Mouse (Mus musculus): ENCODE results near the gene Hyal2. TPM values are rescaled to one million over a fixed set of nuclear protein-coding genes. Genes with fewer than 3 reads are reported as not detected.
A peak's percentile ranks its signal among the peaks of the same experiment; 100 is the strongest.
"Not testable (repeated sequence)": the region's sequence is repeated elsewhere in the genome, so short reads cannot be mapped to it uniquely, and the experiment has no call there.

Hyal2 gene
- polyA plus RNA-seq, 1 experiment from 2014 or later: 65.8 TPM

GRCm38 (mm10) chr9:107556346-107556745, 11.4 kb upstream of the Hyal2 start:
- no peak for ATAC-seq (ENCODE audit: low FRiP score, low read depth)
- Histone ChIP-seq H3K4me2 (peak overlapping the region; percentile 87), H3K9ac (no peak overlapping the region), H3K4me3 (peak overlapping the region; percentile 52), H3K4me1 (replicated peaks) (peaks cover 35% of the 10 kb centered on the region), H3K36me3 (peaks cover 40% of the 10 kb centered on the region), H3K27ac (replicated peaks) (no peak overlapping the region), H3K27me3 (peaks cover 18% of the 10 kb centered on the region), H3K9me3 (no peaks in the 10 kb centered on the region)
- WGBS: 77% methylated on average over 3 of the region's 3 CpGs

GRCm38 (mm10) chr9:107563029-107563581, 4.6 kb upstream of the Hyal2 start, which contains the start of gene Tusc2:
Tusc2 (plus strand) TSS chr9:107563255.
- WGBS: 0% methylated on average over 42 of the region's 46 CpGs
- Histone ChIP-seq H3K9me3 (no peaks in the 10 kb centered on the region), H3K4me1 (replicated peaks) (peaks cover 34% of the 10 kb centered on the region), H3K4me2 (peak within 1 kb of the TSS; percentile 64), H3K4me3 (peak within 1 kb of the TSS; percentile 90), H3K9ac (peak within 1 kb of the TSS; percentile 93), H3K27ac (replicated peaks) (peak within 1 kb of the TSS; percentile 75), H3K27me3 (no peaks in the 10 kb centered on the region), H3K36me3 (peaks cover 41% of the 10 kb centered on the region)
- ATAC-seq (ENCODE audit: low FRiP score, low read depth): peak; percentile 96

GRCm38 (mm10) chr9:107565556-107565955, 2.2 kb upstream of the Hyal2 start:
- not testable (repeated sequence) for ATAC-seq (ENCODE audit: low FRiP score, low read depth); H3K9me3 ChIP-seq; H3K27ac ChIP-seq (replicated peaks); H3K9ac ChIP-seq; H3K27me3 ChIP-seq; H3K4me3 ChIP-seq; H3K4me2 ChIP-seq
- 50% methylated on average over 5 of the region's 5 CpGs for WGBS
- Histone ChIP-seq H3K36me3 (peaks cover 18% of the 10 kb centered on the region), H3K4me1 (replicated peaks) (peaks cover 47% of the 10 kb centered on the region)

GRCm38 (mm10) chr9:107566041-107566709, 1.6 kb upstream of the Hyal2 start:
- WGBS: 63% methylated on average over 15 of the region's 15 CpGs
- Histone ChIP-seq H3K4me1 (replicated peaks) (peaks cover 53% of the 10 kb centered on the region), H3K27ac (replicated peaks) (0 out of 2 replicates have a peak overlapping the region, but pooled peaks have one; percentile 16), H3K9me3 (no peaks in the 10 kb centered on the region), H3K4me2 (no peak overlapping the region), H3K27me3 (no peaks in the 10 kb centered on the region), H3K9ac (no peak overlapping the region), H3K4me3 (no peak overlapping the region), H3K36me3 (peaks cover 12% of the 10 kb centered on the region; the same call in 1 of the 2 replicates)
- no peak for ATAC-seq (ENCODE audit: low FRiP score, low read depth)

GRCm38 (mm10) chr9:107566855-107567254, 890 bp upstream of the Hyal2 start:
- peaks cover 5% of the 10 kb centered on the region; the same call in 1 of the 2 replicates for H3K36me3 ChIP-seq
- WGBS: 64% methylated on average over 3 of the region's 3 CpGs
- H3K9me3 ChIP-seq: no peaks in the 10 kb centered on the region
- no peak overlapping the region for H3K9ac ChIP-seq
- no peak overlapping the region for H3K4me3 ChIP-seq
- H3K4me1 ChIP-seq (replicated peaks): peaks cover 60% of the 10 kb centered on the region
- no peak overlapping the region; the same call in 1 of the 2 replicates for H3K27ac ChIP-seq (replicated peaks)
- H3K4me2 ChIP-seq: no peak overlapping the region
- H3K27me3 ChIP-seq: no peaks in the 10 kb centered on the region
- no peak for ATAC-seq (ENCODE audit: low FRiP score, low read depth)

- Histone ChIP-seq H3K27ac (replicated peaks) (peak overlapping the region; percentile 87), H3K9me3 (no peaks in the 10 kb centered on the region), H3K27me3 (no peaks in the 10 kb centered on the region), H3K4me2 (peak overlapping the region; percentile 85), H3K9ac (peak overlapping the region; percentile 88), H3K4me1 (replicated peaks) (peaks cover 54% of the 10 kb centered on the region), H3K36me3 (peaks cover 12% of the 10 kb centered on the region), H3K4me3 (peak overlapping the region; percentile 82)
- under 1% methylated on average over 41 of the region's 41 CpGs for WGBS
- ATAC-seq (ENCODE audit: low FRiP score, low read depth): peak; percentile 87
These were observed 851 bp downstream of the Hyal2 start for GRCm38 (mm10) chr9:107568331-107569261.

GRCm38 (mm10) chr9:107569270-107569669, 1.5 kb downstream of the Hyal2 start:
- Histone ChIP-seq H3K4me1 (replicated peaks) (peaks cover 47% of the 10 kb centered on the region), H3K9ac (peak overlapping the region; percentile 88), H3K36me3 (peaks cover 16% of the 10 kb centered on the region), H3K9me3 (no peaks in the 10 kb centered on the region), H3K27ac (replicated peaks) (peak overlapping the region; percentile 87), H3K4me3 (peak overlapping the region; percentile 82), H3K27me3 (no peaks in the 10 kb centered on the region), H3K4me2 (peak overlapping the region; percentile 85)
- under 1% methylated on average over 22 of the region's 23 CpGs for WGBS
- peak; percentile 27 for ATAC-seq (ENCODE audit: low FRiP score, low read depth)

GRCm38 (mm10) chr9:107570016-107570415, 2.3 kb downstream of the Hyal2 start:
- Histone ChIP-seq H3K4me2 (peak overlapping the region; percentile 85), H3K27ac (replicated peaks) (peak overlapping the region; percentile 87; the same call in 1 of the 2 replicates), H3K4me3 (peak overlapping the region; percentile 82), H3K9ac (peak overlapping the region; percentile 88), H3K36me3 (peaks cover 23% of the 10 kb centered on the region), H3K4me1 (replicated peaks) (peaks cover 42% of the 10 kb centered on the region), H3K9me3 (no peaks in the 10 kb centered on the region), H3K27me3 (no peaks in the 10 kb centered on the region)
- ATAC-seq (ENCODE audit: low FRiP score, low read depth): no peak
- 47% methylated on average over 13 of the region's 13 CpGs for WGBS

GRCm38 (mm10) chr9:107570845-107571244, 3.1 kb downstream of the Hyal2 start:
- Histone ChIP-seq H3K4me2 (peak overlapping the region; percentile 85), H3K4me3 (peak overlapping the region; percentile 82), H3K27ac (replicated peaks) (no peak overlapping the region), H3K9me3 (no peaks in the 10 kb centered on the region), H3K36me3 (peaks cover 24% of the 10 kb centered on the region), H3K9ac (peak overlapping the region; percentile 88; the same call in 1 of the 2 replicates), H3K4me1 (replicated peaks) (peaks cover 42% of the 10 kb centered on the region), H3K27me3 (no peaks in the 10 kb centered on the region)
- no peak for ATAC-seq (ENCODE audit: low FRiP score, low read depth)
- WGBS: 94% methylated on average over 21 of the region's 21 CpGs

GRCm38 (mm10) chr9:107571534-107572326, 4.0 kb downstream of the Hyal2 start:
- H3K27ac ChIP-seq (replicated peaks): no peak overlapping the region
- WGBS: 93% methylated on average over 22 of the region's 22 CpGs
- no peak overlapping the region for H3K9ac ChIP-seq
- H3K27me3 ChIP-seq: no peaks in the 10 kb centered on the region
- H3K9me3 ChIP-seq: no peaks in the 10 kb centered on the region
- H3K4me2 ChIP-seq: no peak overlapping the region
- no peak for ATAC-seq (ENCODE audit: low FRiP score, low read depth)
- H3K4me3 ChIP-seq: no peak overlapping the region
- H3K4me1 ChIP-seq (replicated peaks): peaks cover 40% of the 10 kb centered on the region
- H3K36me3 ChIP-seq: peaks cover 24% of the 10 kb centered on the region

- H3K4me1 ChIP-seq (replicated peaks): peaks cover 37% of the 10 kb centered on the region
- H3K9ac ChIP-seq: no peak overlapping the region
- no peaks in the 10 kb centered on the region for H3K27me3 ChIP-seq
- no peak overlapping the region for H3K4me3 ChIP-seq
- H3K4me2 ChIP-seq: no peak overlapping the region
- WGBS: 100% methylated on average over 2 of the region's 2 CpGs
- H3K9me3 ChIP-seq: no peaks in the 10 kb centered on the region
- H3K36me3 ChIP-seq: peaks cover 24% of the 10 kb centered on the region
- no peak overlapping the region for H3K27ac ChIP-seq (replicated peaks)
- no peak for ATAC-seq (ENCODE audit: low FRiP score, low read depth)
These were observed 4.5 kb downstream of the Hyal2 start for GRCm38 (mm10) chr9:107572327-107572662.

Data from hindbrain, embryonic 15.5 days (tissue).